ENCODE assay signal across 9 mouse cellular contexts in genomic region chr2:167544004-167544356, GRCm38 (mm10). TPM values are rescaled to one million over a fixed set of nuclear protein-coding genes. Genes with fewer than 3 reads are reported as not detected.
DNase-seq lines count a peak whose midpoint lies in the region; ATAC-seq and TF ChIP-seq lines count a peak whose summit lies in the region.
"Had no signal": no experiment of that assay in that cellular context is flagged by ENCODE, and none has a peak within 500 bp of the region (broad histone marks: within the 10 kb centered on the region; RNA-seq: fewer than 3 reads in every experiment).

No protein-coding gene starts in this region.

- H3K27me3 ChIP-seq in embryonic facial prominence, embryonic 14.5 days (replicated peaks; ENCODE audit: control insufficient read depth, insufficient read depth, low read length), result no peaks in the 10 kb centered on the region
- H3K27me3 ChIP-seq in kidney, postnatal 0 days (ENCODE audit: insufficient read depth, low read length), result no peaks in the 10 kb centered on the region
- peaks cover 10% of the 10 kb centered on the region; the same call in 1 of the 2 replicates for H3K27me3 ChIP-seq in midbrain, embryonic 16.5 days (ENCODE audit: control insufficient read depth, insufficient read depth, low read depth, low read length)

- no peak overlapping the region for H3K4me3 ChIP-seq in embryonic facial prominence, embryonic 14.5 days (ENCODE audit: low read depth, low read length)
- no peak overlapping the region for H3K4me3 ChIP-seq in kidney, postnatal 0 days (replicated peaks; ENCODE audit: low read depth, low read length)
- no peak overlapping the region for H3K4me3 ChIP-seq in midbrain, embryonic 16.5 days (ENCODE audit: low read depth, low read length)
- H3K4me3 ChIP-seq: hindbrain, embryonic 15.5 days had no signal

- no peaks in the 10 kb centered on the region for H3K9me3 ChIP-seq in embryonic facial prominence, embryonic 14.5 days (ENCODE audit: control insufficient read depth, low read length)
- H3K9me3 ChIP-seq in kidney, postnatal 0 days (replicated peaks; ENCODE audit: low read length), result no peaks in the 10 kb centered on the region
- H3K9me3 ChIP-seq in midbrain, embryonic 16.5 days (replicated peaks; ENCODE audit: control insufficient read depth, low read length, poor library complexity, severe bottlenecking), result no peaks in the 10 kb centered on the region
- H3K9me3 ChIP-seq: hindbrain, embryonic 15.5 days had no signal

- peak; percentile 19 for DNase-seq in layer of hippocampus, adult 11-12 months (ENCODE audit: low spot score)
- no peak for DNase-seq in layer of hippocampus, adult 9-10 months (ENCODE audit: low spot score)
- peak; percentile 79 for DNase-seq in embryonic facial prominence, embryonic 14.5 days (ENCODE audit: low spot score)
- peak; percentile 75 for DNase-seq in kidney, postnatal 0 days (ENCODE audit: low spot score)
- no peak for DNase-seq in ovary, postnatal 14 days (ENCODE audit: low spot score)
- DNase-seq in cerebellum, postnatal 14 days, result no peak

- H3K4me2 ChIP-seq in embryonic facial prominence, embryonic 14.5 days (ENCODE audit: low read depth, low read length), result peak overlapping the region; percentile 89
- no peak overlapping the region for H3K4me2 ChIP-seq in kidney, postnatal 0 days (ENCODE audit: low read length)
- no peak overlapping the region for H3K4me2 ChIP-seq in midbrain, embryonic 16.5 days (ENCODE audit: low read length)
- H3K4me2 ChIP-seq: hindbrain, embryonic 15.5 days had no signal

- WGBS in embryonic facial prominence, embryonic 14.5 days, result 6% methylated on average over 4 of the region's 4 CpGs
- 3% methylated on average over 4 of the region's 4 CpGs for WGBS in kidney, postnatal 0 days
- WGBS in midbrain, embryonic 16.5 days, result 21% methylated on average over 4 of the region's 4 CpGs

- TF ChIP-seq CTCF in kidney, postnatal 0 days (IDR thresholded peaks at IDR 0.05; ENCODE audit: low read depth), result no peak

- H3K27ac ChIP-seq in embryonic facial prominence, embryonic 14.5 days (replicated peaks; ENCODE audit: low read depth, low read length), result peak overlapping the region; percentile 95
- peak overlapping the region; percentile 89 for H3K27ac ChIP-seq in kidney, postnatal 0 days
- H3K27ac ChIP-seq in midbrain, embryonic 16.5 days (ENCODE audit: low read length), result peak overlapping the region; percentile 34; the same call in 1 of the 2 replicates

- H3K4me1 ChIP-seq in embryonic facial prominence, embryonic 14.5 days (ENCODE audit: control insufficient read depth, insufficient read depth, low read length), result peaks cover 47% of the 10 kb centered on the region
- peaks cover 22% of the 10 kb centered on the region for H3K4me1 ChIP-seq in kidney, postnatal 0 days (replicated peaks; ENCODE audit: insufficient read depth, low read length)
- peaks cover 3% of the 10 kb centered on the region; the same call in 1 of the 2 replicates for H3K4me1 ChIP-seq in midbrain, embryonic 16.5 days (ENCODE audit: control insufficient read depth, insufficient read depth, low read length)

- peak overlapping the region; percentile 48 for H3K9ac ChIP-seq in embryonic facial prominence, embryonic 14.5 days (ENCODE audit: low read depth, low read length)
- 0 out of 2 replicates have a peak overlapping the region, but pooled peaks have one; percentile 18 for H3K9ac ChIP-seq in kidney, postnatal 0 days (ENCODE audit: low read depth, low read length)
- no peak overlapping the region for H3K9ac ChIP-seq in midbrain, embryonic 16.5 days (ENCODE audit: low read depth, low read length)
- H3K9ac ChIP-seq: hindbrain, embryonic 15.5 days had no signal

- no peak for ATAC-seq in embryonic facial prominence, embryonic 14.5 days (ENCODE audit: low read depth)
- ATAC-seq in kidney, postnatal 0 days (replicated peaks; ENCODE audit: low FRiP score, low read depth), result 0 out of 2 replicates have a peak, but pooled peaks have one; percentile 9
- ATAC-seq in midbrain, embryonic 16.5 days, result no peak
- ATAC-seq in monocyte, adult 5-6 weeks (replicated peaks; ENCODE audit: insufficient number of reproducible peaks, low FRiP score, low TSS enrichment, poor library complexity, severe bottlenecking), result no peak

- peaks cover 37% of the 10 kb centered on the region for H3K36me3 ChIP-seq in embryonic facial prominence, embryonic 14.5 days (ENCODE audit: control insufficient read depth, insufficient read depth, low read length)
- H3K36me3 ChIP-seq in kidney, postnatal 0 days (ENCODE audit: insufficient read depth, low read length), result no peaks in the 10 kb centered on the region
- H3K36me3 ChIP-seq in midbrain, embryonic 16.5 days (ENCODE audit: control insufficient read depth, insufficient read depth, low read length), result no peaks in the 10 kb centered on the region
- H3K36me3 ChIP-seq: hindbrain, embryonic 15.5 days had no signal

RNA-seq across cellular contexts. Expression of gene Snai1, which starts 6.0 kb away (rescaled TPM):
- 64.1 and 69.7 TPM in 2 replicates for polyA plus RNA-seq in embryonic facial prominence, embryonic 14.5 days (2014; fragmentation: Nextera tagmentation; extraction: Ambion mirVana)
- polyA plus RNA-seq in kidney, postnatal 0 days (2015; fragmentation: Nextera tagmentation; extraction: Ambion mirVana), result 33.9 and 36.1 TPM in 2 replicates
- 3.9 and 4.7 TPM in 2 replicates for polyA plus RNA-seq in midbrain, embryonic 16.5 days (2015; fragmentation: Nextera tagmentation; extraction: Ambion mirVana)
- not detected in 3 replicates for total RNA-seq in monocyte, adult 5-6 weeks (2017)

RNA-seq across cellular contexts. Expression of gene Spata2, which starts 51.3 kb away (rescaled TPM):
- polyA plus RNA-seq in embryonic facial prominence, embryonic 14.5 days (2014; fragmentation: Nextera tagmentation; extraction: Ambion mirVana), result 13.0 and 14.2 TPM in 2 replicates
- polyA plus RNA-seq in kidney, postnatal 0 days (2015; fragmentation: Nextera tagmentation; extraction: Ambion mirVana), result 14.3 and 15.5 TPM in 2 replicates
- polyA plus RNA-seq in midbrain, embryonic 16.5 days (2015; fragmentation: Nextera tagmentation; extraction: Ambion mirVana), result 32.2 and 34.4 TPM in 2 replicates
- 7.3 to 13.8 TPM (median 9.6 TPM) in 3 replicates for total RNA-seq in monocyte, adult 5-6 weeks (2017)

RNA-seq across cellular contexts. Expression of gene Rnf114, which starts 51.5 kb away (rescaled TPM):
- 65.3 and 75.0 TPM in 2 replicates for polyA plus RNA-seq in embryonic facial prominence, embryonic 14.5 days (2014; fragmentation: Nextera tagmentation; extraction: Ambion mirVana)
- 77.0 and 78.7 TPM in 2 replicates for polyA plus RNA-seq in kidney, postnatal 0 days (2015; fragmentation: Nextera tagmentation; extraction: Ambion mirVana)
- polyA plus RNA-seq in midbrain, embryonic 16.5 days (2015; fragmentation: Nextera tagmentation; extraction: Ambion mirVana), result 111 and 121 TPM in 2 replicates
- total RNA-seq in monocyte, adult 5-6 weeks (2017), result 62.6 to 74.1 TPM (median 67.8 TPM) in 3 replicates

Comparison
In these comparisons a context has a peak if more than half of its experiments do, and no peak if none do; other contexts are left out.
1. DNase-seq: peak in layer of hippocampus, adult 11-12 months (single experiment), embryonic facial prominence, embryonic 14.5 days (single experiment) and kidney, postnatal 0 days (single experiment); none in layer of hippocampus, adult 9-10 months (single experiment), ovary, postnatal 14 days (single experiment) and cerebellum, postnatal 14 days (0 of 2).
2. H3K27ac ChIP-seq: peak in every context shown above with its lines; median percentile 95 in embryonic facial prominence, embryonic 14.5 days; 89 in kidney, postnatal 0 days; 34 in midbrain, embryonic 16.5 days.